Mouse (Mus musculus): ENCODE results near the gene Tln2.

DNA sequence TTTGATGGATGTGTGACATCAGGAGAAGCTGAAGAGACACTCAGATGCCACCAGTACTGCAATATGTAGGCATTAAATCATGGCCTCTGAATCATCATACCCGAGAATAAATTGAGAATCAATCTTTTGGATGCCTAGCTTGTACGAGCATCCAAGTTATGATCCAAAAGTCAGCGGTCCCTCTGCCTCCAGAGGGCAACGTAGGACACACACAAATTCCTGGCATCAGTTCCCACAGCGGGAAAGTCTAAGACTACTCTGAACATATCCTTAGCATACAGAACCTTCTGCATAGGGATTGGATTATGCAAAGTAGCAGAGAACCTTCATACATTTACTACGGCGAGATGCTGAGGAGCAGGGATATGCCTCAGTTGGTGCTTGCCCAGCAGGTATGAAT is 210.5 kb downstream of the Tln2 start:
- TF ChIP-seq POLR2A (IDR thresholded peaks at IDR 0.05; ENCODE audit: insufficient read depth, low read length) (no peak), CTCF (IDR thresholded peaks at IDR 0.05; ENCODE audit: low read depth, low read length) (no peak), EP300 (IDR thresholded peaks at IDR 0.05; ENCODE audit: insufficient read depth, low read depth, low read length) (no peak)

Data from ES-Bruce4 (cell line).